Comparison of ENCODE assay signal across 8 mouse cellular contexts in the genomic region with DNA sequence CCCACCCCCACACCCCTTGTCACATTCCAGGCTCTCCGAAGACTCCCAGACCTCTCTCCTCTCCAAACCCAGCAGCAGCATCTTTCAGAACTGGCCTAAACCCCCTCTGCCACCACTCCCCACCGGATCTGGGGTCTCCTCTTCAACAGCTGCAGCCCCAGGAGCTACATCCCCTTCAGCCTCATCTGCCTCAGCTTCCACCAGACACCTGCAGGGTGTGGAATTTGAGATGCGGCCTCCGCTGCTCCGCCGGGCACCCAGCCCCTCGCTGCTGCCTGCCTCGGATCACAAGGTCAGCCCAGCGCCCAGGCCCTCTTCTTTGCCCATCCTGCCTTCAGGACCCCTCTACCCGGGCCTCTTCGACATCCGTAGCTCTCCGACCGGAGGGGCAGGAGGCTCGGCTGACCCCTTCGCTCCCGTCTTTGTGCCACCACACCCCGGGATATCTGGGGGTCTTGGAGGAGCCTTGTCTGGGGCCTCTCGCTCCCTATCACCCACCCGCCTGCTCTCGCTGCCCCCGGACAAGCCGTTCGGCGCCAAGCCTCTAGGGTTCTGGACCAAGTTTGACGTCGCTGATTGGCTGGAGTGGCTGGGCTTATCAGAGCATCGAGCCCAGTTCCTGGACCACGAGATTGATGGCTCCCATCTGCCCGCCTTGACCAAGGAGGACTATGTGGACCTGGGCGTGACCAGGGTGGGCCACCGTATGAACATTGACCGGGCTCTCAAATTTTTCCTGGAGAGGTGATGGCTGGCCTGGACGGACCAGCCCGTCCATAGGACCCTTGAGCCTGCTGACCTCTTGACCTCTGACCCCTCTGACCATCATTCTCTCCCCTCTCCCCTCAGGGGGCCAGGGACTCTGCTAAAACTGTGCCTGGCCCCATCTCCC. TPM values are rescaled to one million over a fixed set of nuclear protein-coding genes. Genes with fewer than 3 reads are reported as not detected.
A peak's percentile ranks its signal among the peaks of the same experiment; 100 is the strongest.
DNase-seq lines count a peak whose midpoint lies in the region; ATAC-seq lines count a peak whose summit lies in the region.
"Had no signal": no experiment of that assay in that cellular context is flagged by ENCODE, and none has a peak within 500 bp of the region (broad histone marks: within the 10 kb centered on the region; RNA-seq: fewer than 3 reads in every experiment).

No protein-coding gene starts in this region.

- H3K36me3 ChIP-seq in forebrain, embryonic 16.5 days (ENCODE audit: control insufficient read depth, insufficient read depth) = no peaks in the 10 kb centered on the region
- peaks cover 4% of the 10 kb centered on the region; the same call in 1 of the 2 replicates for H3K36me3 ChIP-seq in neural tube, embryonic 12.5 days

- peak overlapping the region; percentile 3; the same call in 1 of the 2 replicates for H3K4me2 ChIP-seq in forebrain, embryonic 16.5 days (ENCODE audit: low read length)
- H3K4me2 ChIP-seq in neural tube, embryonic 12.5 days (replicated peaks) = peak overlapping the region; percentile 36

- 3% methylated on average over 35 of the region's 35 CpGs for WGBS in forebrain, embryonic 16.5 days
- 3% methylated on average over 35 of the region's 35 CpGs for WGBS in neural tube, embryonic 12.5 days

- 0 out of 2 replicates have a peak overlapping the region, but pooled peaks have one; percentile 32 for H3K9ac ChIP-seq in forebrain, embryonic 16.5 days (replicated peaks; ENCODE audit: low read depth, low read length)
- H3K9ac ChIP-seq in neural tube, embryonic 12.5 days = peak overlapping the region; percentile 39; the same call in 1 of the 2 replicates

- no peak overlapping the region for H3K27ac ChIP-seq in forebrain, embryonic 16.5 days (ENCODE audit: low read length)
- H3K27ac ChIP-seq in neural tube, embryonic 12.5 days = no peak overlapping the region

- H3K27me3 ChIP-seq in forebrain, embryonic 16.5 days (replicated peaks; ENCODE audit: control insufficient read depth, insufficient read depth, low read length) = peaks cover 68% of the 10 kb centered on the region
- H3K27me3 ChIP-seq in neural tube, embryonic 12.5 days (replicated peaks) = peaks cover 82% of the 10 kb centered on the region

- ATAC-seq in forebrain, embryonic 16.5 days = no peak
- ATAC-seq in neural tube, embryonic 12.5 days (ENCODE audit: low FRiP score, low read depth) = no peak

- peaks cover 41% of the 10 kb centered on the region for H3K4me1 ChIP-seq in forebrain, embryonic 16.5 days (replicated peaks; ENCODE audit: control insufficient read depth, insufficient read depth, low read length)
- H3K4me1 ChIP-seq in neural tube, embryonic 12.5 days = peaks cover 59% of the 10 kb centered on the region

- no peak overlapping the region for H3K4me3 ChIP-seq in forebrain, embryonic 16.5 days (replicated peaks; ENCODE audit: low read length)
- H3K4me3 ChIP-seq in neural tube, embryonic 12.5 days = no peak overlapping the region

- DNase-seq in kidney, postnatal 10 days = peak; percentile 41
- no peak for DNase-seq in kidney, adult 9 months
- peak; percentile 53 for DNase-seq in embryo, embryonic 11 days
- no peak for DNase-seq in ovary, postnatal 10 days (ENCODE audit: low spot score)
- DNase-seq in gastrocnemius, postnatal 10 days = no peak
- DNase-seq: lung, postnatal 36 days had no signal

- no peaks in the 10 kb centered on the region for H3K9me3 ChIP-seq in forebrain, embryonic 16.5 days (ENCODE audit: control insufficient read depth, low read length)
- H3K9me3 ChIP-seq in neural tube, embryonic 12.5 days = no peaks in the 10 kb centered on the region

RNA-seq across cellular contexts. Expression of gene Syt3, which starts 27.1 kb away (rescaled TPM):
- polyA plus RNA-seq in forebrain, embryonic 16.5 days (2015; fragmentation: Nextera tagmentation; extraction: Ambion mirVana) = 27.2 and 37.2 TPM in 2 replicates
- polyA plus RNA-seq in neural tube, embryonic 12.5 days (2016; fragmentation: Nextera tagmentation; extraction: Ambion mirVana) = 10.0 and 10.2 TPM in 2 replicates
- total RNA-seq in gastrocnemius, postnatal 10 days (2021) = under 1 TPM; 0.38 to 0.41 TPM

RNA-seq across cellular contexts. Expression of gene 1700008O03Rik, which starts 28.8 kb away (rescaled TPM):
- polyA plus RNA-seq in forebrain, embryonic 16.5 days (2015; fragmentation: Nextera tagmentation; extraction: Ambion mirVana) = 0.86 and 2.3 TPM in 2 replicates
- polyA plus RNA-seq in neural tube, embryonic 12.5 days (2016; fragmentation: Nextera tagmentation; extraction: Ambion mirVana) = 1.0 and 1.1 TPM in 2 replicates
- not detected for total RNA-seq in gastrocnemius, postnatal 10 days (2021)

RNA-seq across cellular contexts. Expression of gene Shank1, which starts 46.8 kb away (rescaled TPM):
- polyA plus RNA-seq in forebrain, embryonic 16.5 days (2015; fragmentation: Nextera tagmentation; extraction: Ambion mirVana) = 20.4 and 26.5 TPM in 2 replicates
- polyA plus RNA-seq in neural tube, embryonic 12.5 days (2016; fragmentation: Nextera tagmentation; extraction: Ambion mirVana) = 12.6 and 14.4 TPM in 2 replicates
- total RNA-seq in gastrocnemius, postnatal 10 days (2021) = 1 to 10 TPM; 2.0 to 2.7 TPM

RNA-seq across cellular contexts. Expression of gene Clec11a, which starts 50.1 kb away (rescaled TPM):
- 3.5 and 4.4 TPM in 2 replicates for polyA plus RNA-seq in forebrain, embryonic 16.5 days (2015; fragmentation: Nextera tagmentation; extraction: Ambion mirVana)
- polyA plus RNA-seq in neural tube, embryonic 12.5 days (2016; fragmentation: Nextera tagmentation; extraction: Ambion mirVana) = 2.1 and 2.2 TPM in 2 replicates
- total RNA-seq in gastrocnemius, postnatal 10 days (2021) = 1 to 10 TPM; 5.0 to 6.8 TPM

Comparison
In these comparisons a context has a peak if more than half of its experiments do, and no peak if none do; other contexts are left out.
1. DNase-seq: peak in kidney, postnatal 10 days (single experiment) and embryo, embryonic 11 days (single experiment); none in kidney, adult 9 months (single experiment), ovary, postnatal 10 days (single experiment) and gastrocnemius, postnatal 10 days (single experiment).